Mouse (Mus musculus) thymus, adult 2 months (tissue): ENCODE results near the gene N4bp3. TPM values are rescaled to one million over a fixed set of nuclear protein-coding genes. Genes with fewer than 3 reads are reported as not detected.
"Not testable (repeated sequence)": the region's sequence is repeated elsewhere in the genome, so short reads cannot be mapped to it uniquely, and the experiment has no call there.

Experiments
- DNase-seq: peaks from one replicate; pipeline ENCODE4 v3.0.0; 2021
- H3K27ac ChIP-seq: fragments of 200-500 bp; 2 replicates; pipeline ENCODE4 v1.5.1; 2012; ENCODE audit warnings: low read length, control low read depth; ENCODE audit not compliant: control insufficient read depth, insufficient read depth
- H3K27me3 ChIP-seq: fragments of 200-500 bp; 2 replicates; pipeline ENCODE4 v1.6.1; 2012; ENCODE audit warnings: mild to moderate bottlenecking, low read length, moderate library complexity, mixed read lengths; ENCODE audit not compliant: control insufficient read depth, insufficient read depth
- H3K36me3 ChIP-seq: fragments of 200-500 bp; 2 replicates; pipeline ENCODE4 v1.6.1; 2012; ENCODE audit warnings: mild to moderate bottlenecking, low read length, moderate library complexity; ENCODE audit not compliant: control insufficient read depth, insufficient read depth
- H3K4me1 ChIP-seq: fragments of 200-500 bp; replicated peaks from 2 replicates; pipeline ENCODE4 v1.6.1; 2012; ENCODE audit warnings: low read length; ENCODE audit not compliant: control insufficient read depth, insufficient read depth
- H3K4me3 ChIP-seq: fragments of 200-500 bp; 2 replicates; pipeline ENCODE4 v1.5.1; 2012; ENCODE audit warnings: mild to moderate bottlenecking, low read length, control low read depth, moderate library complexity; ENCODE audit not compliant: control insufficient read depth, insufficient read depth
- CTCF ChIP-seq: fragments of 200-500 bp; IDR thresholded peaks from 2 replicates; pipeline ENCODE4 v1.5.1; 2012; ENCODE audit warnings: mild to moderate bottlenecking, control low read depth, low read length, moderate library complexity, borderline replicate concordance; ENCODE audit not compliant: control insufficient read depth, poor library complexity, insufficient read depth; ENCODE audit errors: extremely low read depth
- POLR2A ChIP-seq: fragments of 200-500 bp; IDR thresholded peaks from 2 replicates; pipeline ENCODE4 v1.6.1; 2012; ENCODE audit warnings: mild to moderate bottlenecking, low read length, control low read depth, moderate library complexity; ENCODE audit not compliant: control insufficient read depth, poor library complexity, insufficient read depth; ENCODE audit errors: extremely low read depth
- WGBS: fragments of 180-500 bp; shearing (Covaris S2); methylation state at CpG from one replicate; pipeline ENCODE4 v1.1.7; 2018; 5-methylcytosine and 5-hydroxymethylcytosine counted together
- polyA plus RNA-seq: library from polyadenylated mRNA; depleted of rRNA; stranded (reverse); fragments of >200 nt; gene quantifications from 2 replicates; pipeline ENCODE4 v1.2.3, GENCODE M21; 2012

N4bp3 gene
- polyA plus RNA-seq, 1 experiment: 22.7 TPM

DNA sequence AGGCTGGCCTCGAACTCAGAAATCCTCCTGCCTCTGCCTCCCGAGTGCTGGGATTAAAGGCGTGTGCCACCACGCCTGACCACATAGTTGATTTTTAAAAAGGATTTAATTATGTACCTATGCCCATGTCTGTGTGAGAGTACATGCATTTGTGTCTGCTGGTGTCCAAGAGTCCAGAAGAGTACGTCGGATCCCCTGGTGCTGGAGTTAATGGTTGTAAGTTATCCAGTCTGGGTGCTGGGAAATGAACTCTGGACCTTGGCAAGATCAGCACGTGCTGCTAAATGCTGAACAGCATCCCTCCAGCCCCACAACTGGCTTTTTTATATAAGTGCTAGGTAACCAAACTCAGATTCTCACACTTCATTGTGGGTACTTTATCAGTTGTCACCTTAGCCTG, 20.2 kb upstream of the N4bp3 start:
- 94% methylated on average over 7 of the region's 7 CpGs for WGBS
- no peak for DNase-seq
- Histone ChIP-seq H3K27me3 (no peaks in the 10 kb centered on the region), H3K4me3 (no peak overlapping the region), H3K4me1 (no peaks in the 10 kb centered on the region), H3K27ac (no peak overlapping the region), H3K36me3 (no peaks in the 10 kb centered on the region)
- TF ChIP-seq POLR2A: no peak
- TF ChIP-seq CTCF: no peak

- H3K4me1 ChIP-seq, H3K36me3 ChIP-seq, H3K27me3 ChIP-seq, H3K27ac ChIP-seq, DNase-seq, H3K4me3 ChIP-seq: not testable (repeated sequence)
- 96% methylated on average over 7 of the region's 7 CpGs for WGBS
Measured at GRCm38 (mm10) chr11:51664747-51665146, 14.1 kb upstream of the N4bp3 start.

- WGBS: 91% methylated on average over 7 of the region's 7 CpGs
- Histone ChIP-seq H3K4me3 (no peak overlapping the region), H3K27ac (no peak overlapping the region), H3K36me3 (no peaks in the 10 kb centered on the region), H3K4me1 (peaks cover 15% of the 10 kb centered on the region), H3K27me3 (no peaks in the 10 kb centered on the region)
- TF ChIP-seq CTCF: no peak
- no peak for DNase-seq
Measured at GRCm38 (mm10) chr11:51662632-51663031, 12.0 kb upstream of the N4bp3 start.

DNA sequence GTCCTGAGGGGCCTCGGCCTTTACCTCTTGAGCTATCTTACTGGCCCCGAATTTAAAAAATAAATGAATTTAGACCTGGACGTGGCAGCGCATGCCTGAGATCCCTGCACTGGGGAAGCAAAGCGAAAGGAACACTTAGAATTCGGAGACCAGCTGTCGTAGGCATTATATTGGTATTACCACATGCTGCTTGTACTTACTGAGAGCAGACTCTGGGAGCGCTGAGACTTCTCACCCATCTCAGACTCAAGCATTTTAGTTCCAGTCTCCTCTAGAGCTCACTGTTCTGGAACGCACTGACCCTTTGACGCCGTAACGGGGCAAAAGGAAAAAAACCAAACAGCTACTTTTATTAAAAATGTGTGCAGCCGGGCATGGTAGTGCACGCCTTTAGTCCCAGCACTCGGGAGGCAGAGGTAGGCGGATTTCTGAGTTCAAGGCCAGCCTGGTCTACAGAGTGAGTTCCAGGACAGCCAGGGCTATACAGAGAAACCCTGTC, 11.3 kb upstream of the N4bp3 start:
- WGBS: 94% methylated on average over 16 of the region's 16 CpGs
- no peak for DNase-seq

DNA sequence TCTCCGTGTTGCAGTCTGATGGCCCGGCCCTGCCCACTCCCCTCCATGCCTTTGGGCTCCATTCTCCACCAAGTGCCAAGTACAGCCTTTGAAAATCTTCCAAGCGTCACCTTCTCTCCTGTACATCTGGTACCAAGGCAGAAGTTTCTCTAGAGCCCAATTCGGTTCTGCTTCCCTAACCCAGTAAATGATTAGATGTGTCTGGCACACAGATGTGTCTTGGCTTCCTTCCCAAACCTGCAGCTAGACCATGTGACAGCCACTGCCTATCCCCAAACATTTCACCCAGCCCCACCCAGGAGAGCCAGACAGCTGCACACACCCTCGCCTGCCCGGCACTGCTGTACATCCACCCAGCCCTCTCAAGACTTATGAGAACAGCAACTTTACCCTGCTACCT, 8.1 kb upstream of the N4bp3 start:
- no peak for TF ChIP-seq POLR2A
- no peak for TF ChIP-seq CTCF
- H3K4me3 ChIP-seq: no peak overlapping the region
- no peaks in the 10 kb centered on the region for H3K36me3 ChIP-seq
- no peaks in the 10 kb centered on the region for H3K27me3 ChIP-seq
- 28% methylated on average over 6 of the region's 6 CpGs for WGBS
- no peak for DNase-seq
- H3K27ac ChIP-seq: no peak overlapping the region
- peaks cover 15% of the 10 kb centered on the region for H3K4me1 ChIP-seq

More for the DNA sequence above, 11.3 kb upstream of the N4bp3 start:
- Histone ChIP-seq H3K27ac (no peak overlapping the region), H3K4me3 (no peak overlapping the region), H3K36me3 (no peaks in the 10 kb centered on the region), H3K4me1 (peaks cover 15% of the 10 kb centered on the region), H3K27me3 (no peaks in the 10 kb centered on the region)
- TF ChIP-seq POLR2A: no peak
- TF ChIP-seq CTCF: no peak

DNA sequence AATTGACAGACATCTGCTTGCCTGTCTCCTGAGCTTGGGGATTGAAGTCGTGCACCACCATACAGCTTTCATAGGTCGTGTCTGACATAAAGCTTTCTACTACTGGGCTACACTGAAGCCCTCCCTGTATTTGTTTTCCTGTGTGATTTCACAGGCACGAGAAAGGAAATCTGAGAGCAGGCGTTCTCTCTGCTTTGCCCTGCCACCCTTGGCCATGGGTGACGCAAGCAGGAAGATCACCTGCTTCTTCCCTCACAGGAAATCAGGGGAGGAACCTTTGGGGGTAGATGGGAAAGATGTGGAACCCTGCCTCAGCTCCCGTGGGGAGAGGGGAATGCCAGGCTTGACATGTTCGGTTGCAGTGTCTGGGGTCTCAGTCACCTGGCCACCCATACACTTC, 7.6 kb upstream of the N4bp3 start:
- no peak overlapping the region for H3K27ac ChIP-seq

GRCm38 (mm10) chr11:51656798-51657521, 6.3 kb upstream of the N4bp3 start:
- H3K4me1 ChIP-seq: peaks cover 15% of the 10 kb centered on the region
- no peaks in the 10 kb centered on the region for H3K36me3 ChIP-seq
- DNase-seq: no peak
- no peak overlapping the region for H3K27ac ChIP-seq
- TF ChIP-seq CTCF (no peak), POLR2A (no peak)
- no peak overlapping the region for H3K4me3 ChIP-seq
- 93% methylated on average over 10 of the region's 10 CpGs for WGBS
- no peaks in the 10 kb centered on the region for H3K27me3 ChIP-seq

More for the DNA sequence above, 7.6 kb upstream of the N4bp3 start:
- 20% methylated on average over 7 of the region's 7 CpGs for WGBS
- Histone ChIP-seq H3K27me3 (no peaks in the 10 kb centered on the region), H3K36me3 (no peaks in the 10 kb centered on the region), H3K4me1 (peaks cover 15% of the 10 kb centered on the region), H3K4me3 (no peak overlapping the region)
- no peak for DNase-seq
- TF ChIP-seq CTCF (no peak), POLR2A (no peak)
